Mouse (Mus musculus) bone marrow, adult 2 months (tissue): ENCODE data around the gene Slc16a10. TPM values are rescaled to one million over a fixed set of nuclear protein-coding genes. Genes with fewer than 3 reads are reported as not detected.

ENCODE experiments used
- H3K27ac ChIP-seq: fragments of 200-500 bp; 2 replicates; pipeline ENCODE4 v1.5.1; 2012; ENCODE audit warnings: low read depth, mild to moderate bottlenecking, control low read depth, inconsistent platforms, low read length; ENCODE audit not compliant: control insufficient read depth, poor library complexity, insufficient read depth
- H3K4me1 ChIP-seq: fragments of 200-500 bp; 2 replicates; pipeline ENCODE4 v1.6.1; 2011; ENCODE audit warnings: low read length; ENCODE audit not compliant: control insufficient read depth, insufficient read depth
- H3K4me3 ChIP-seq: fragments of 200-500 bp; replicated peaks from 2 replicates; pipeline ENCODE3; 2011; ENCODE audit warnings: mild to moderate bottlenecking, low read depth, low read length, control low read depth; ENCODE audit not compliant: control insufficient read depth
- CTCF ChIP-seq: fragments of 200-500 bp; IDR thresholded peaks from 2 replicates; pipeline ENCODE4 v1.5.1; 2011; ENCODE audit warnings: low read length, control low read depth; ENCODE audit not compliant: control insufficient read depth, insufficient read depth
- POLR2A ChIP-seq: fragments of 200-500 bp; IDR thresholded peaks from 2 replicates; pipeline ENCODE4 v1.6.1; 2011; ENCODE audit warnings: low read depth, mild to moderate bottlenecking, control low read depth, low read length, borderline replicate concordance; ENCODE audit not compliant: control insufficient read depth
- WGBS: fragments of 180-500 bp; shearing (Covaris S2); methylation state at CpG from one replicate; pipeline ENCODE4 v1.1.7; 2018; 5-methylcytosine and 5-hydroxymethylcytosine counted together
- polyA plus RNA-seq: library from polyadenylated mRNA; stranded (reverse); fragments of >200 nt; gene quantifications from 2 replicates; pipeline ENCODE4 v1.2.4, GENCODE M21; 2011; ENCODE audit warnings: low replicate concordance; ENCODE audit not compliant: missing spikeins, insufficient read depth, insufficient read length

The Slc16a10 gene
- polyA plus RNA-seq, 1 experiment = 24.6 TPM

- TF ChIP-seq CTCF (no peak), POLR2A (no peak)
- Histone ChIP-seq H3K27ac (no peak overlapping the region), H3K4me3 (no peak overlapping the region), H3K4me1 (peaks cover 1% of the 10 kb centered on the region; the same call in 1 of the 2 replicates)
- 56% methylated on average over 6 of the region's 6 CpGs for WGBS
Observed at GRCm38 (mm10) chr10:40058062-40058785, 83.8 kb downstream of the Slc16a10 start.

DNA sequence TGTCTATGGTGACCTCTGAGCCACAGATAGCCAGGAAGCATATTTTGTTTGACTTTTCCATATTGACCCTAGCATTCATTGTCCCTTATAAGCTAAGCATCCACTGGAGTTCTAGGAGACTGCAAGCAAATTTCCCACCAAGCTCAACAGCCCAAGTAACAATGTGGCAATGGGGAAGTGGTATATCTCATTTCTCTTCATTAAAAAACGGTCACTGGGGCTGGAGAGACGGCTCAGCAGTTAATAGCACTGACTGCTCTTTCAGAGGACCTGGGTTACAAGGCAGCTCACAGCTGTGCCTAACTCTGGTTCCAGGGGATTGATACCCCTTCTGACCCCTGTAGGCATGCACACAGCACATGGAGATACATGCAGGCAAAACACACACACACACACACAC lies 84.4 kb downstream of the Slc16a10 start:
- Histone ChIP-seq H3K4me1 (peaks cover 1% of the 10 kb centered on the region; the same call in 1 of the 2 replicates), H3K4me3 (no peak overlapping the region), H3K27ac (no peak overlapping the region)
- 15% methylated on average over 2 of the region's 2 CpGs for WGBS
- no peak for TF ChIP-seq CTCF
- TF ChIP-seq POLR2A = no peak

GRCm38 (mm10) chr10:40054455-40054854 lies 87.6 kb downstream of the Slc16a10 start:
- no peak overlapping the region for H3K4me3 ChIP-seq
- 80% methylated on average over 8 of the region's 8 CpGs for WGBS
- TF ChIP-seq POLR2A (no peak), CTCF (no peak)
- no peak overlapping the region for H3K27ac ChIP-seq
- H3K4me1 ChIP-seq = peaks cover 1% of the 10 kb centered on the region; the same call in 1 of the 2 replicates

DNA sequence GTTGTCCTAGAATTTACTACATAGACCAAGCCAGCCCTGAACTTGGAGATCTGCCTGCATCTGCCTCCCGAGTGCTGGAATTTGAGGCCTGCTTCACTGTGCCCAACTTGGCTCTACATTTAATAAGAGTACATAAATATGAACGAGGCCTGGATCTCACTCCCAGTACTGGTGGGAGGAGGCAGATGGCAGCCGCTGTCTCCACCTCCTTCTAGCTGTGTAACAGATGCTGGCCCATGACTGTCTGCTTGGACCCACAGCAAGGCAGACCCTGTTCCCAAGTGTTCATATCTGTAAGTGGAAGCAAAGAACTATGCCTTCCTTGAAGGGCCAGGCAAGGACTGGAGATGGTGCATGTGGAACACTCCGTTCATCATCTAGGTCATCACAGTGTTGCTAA lies 88.2 kb downstream of the Slc16a10 start:
- Histone ChIP-seq H3K4me1 (peaks cover 1% of the 10 kb centered on the region; the same call in 1 of the 2 replicates), H3K27ac (no peak overlapping the region), H3K4me3 (no peak overlapping the region)
- WGBS = 86% methylated on average over 4 of the region's 4 CpGs
- TF ChIP-seq CTCF (no peak), POLR2A (no peak)

- 43% methylated on average over 3 of the region's 3 CpGs for WGBS
- Histone ChIP-seq H3K27ac (no peak overlapping the region), H3K4me1 (peaks cover 1% of the 10 kb centered on the region; the same call in 1 of the 2 replicates), H3K4me3 (no peak overlapping the region)
- no peak for TF ChIP-seq CTCF
- no peak for TF ChIP-seq POLR2A
Observed at GRCm38 (mm10) chr10:40053257-40053895, 88.7 kb downstream of the Slc16a10 start.

- WGBS = 94% methylated on average over 3 of the region's 3 CpGs
- no peak for TF ChIP-seq POLR2A
- Histone ChIP-seq H3K27ac (no peak overlapping the region), H3K4me3 (no peak overlapping the region), H3K4me1 (no peaks in the 10 kb centered on the region)
Observed at GRCm38 (mm10) chr10:40051997-40052396, 90.1 kb downstream of the Slc16a10 start.

DNA sequence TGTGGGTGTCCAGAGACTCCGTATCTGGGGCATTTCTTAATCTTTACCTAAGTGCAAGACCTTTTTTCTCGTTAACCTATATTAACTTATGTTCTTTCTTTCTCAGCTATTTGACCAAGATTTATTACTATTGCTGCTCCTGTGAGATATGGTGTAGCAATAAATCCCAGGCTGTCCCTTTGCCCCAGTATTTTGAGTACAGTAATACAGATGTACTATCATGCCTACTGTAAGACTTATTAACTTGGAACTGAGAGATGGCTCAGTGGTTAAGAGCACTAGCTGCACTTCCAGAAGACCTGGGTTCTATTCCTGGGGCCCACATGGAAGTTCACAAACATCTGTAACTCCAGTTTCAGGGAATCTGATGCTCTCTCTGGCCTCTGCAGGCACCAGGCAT lies 91.3 kb downstream of the Slc16a10 start:
- WGBS = 94% methylated on average over 2 of the region's 2 CpGs
- no peak for TF ChIP-seq POLR2A
- no peak for TF ChIP-seq CTCF

GRCm38 (mm10) chr10:40041339-40041738 lies 100.7 kb downstream of the Slc16a10 start:
- WGBS = 60% methylated on average over 4 of the region's 4 CpGs
- H3K4me3 ChIP-seq = no peak overlapping the region
- no peak overlapping the region for H3K27ac ChIP-seq
- H3K4me1 ChIP-seq = no peaks in the 10 kb centered on the region
- no peak for TF ChIP-seq POLR2A

More for the DNA sequence above, 91.3 kb downstream of the Slc16a10 start:
- no peak overlapping the region for H3K27ac ChIP-seq
- H3K4me3 ChIP-seq = no peak overlapping the region
- no peaks in the 10 kb centered on the region for H3K4me1 ChIP-seq
